Mouse (Mus musculus) T-cell, adult 66 days (primary cell): Measurements from ENCODE around the gene Nudt14. TPM values are rescaled to one million over a fixed set of nuclear protein-coding genes. Genes with fewer than 3 reads are reported as not detected.

Experiments
- total RNA-seq, 2 experiments: library from RNA; stranded (reverse); gene quantifications; 3 replicates in 1 of 2; 4 replicates in 1 of 2; pipeline ENCODE4 v1.2.4; 2023

The Nudt14 gene
- 10 to 100 TPM; 20.8 to 20.9 TPM for total RNA-seq

GRCm38 (mm10) chr12:112941776-112942713, at the start of gene Nudt14:
Nudt14 (minus strand) TSS chr12:112942124.

GRCm38 (mm10) chr12:112976371-112977073, 34.6 kb upstream of the Nudt14 start, which contains the start of gene Btbd6:
Btbd6 (plus strand) TSS chr12:112976482.

GRCm38 (mm10) chr12:112929562-112930352, 12.2 kb downstream of the Nudt14 start, which contains the start of gene Jag2:
Jag2 (minus strand) TSS chr12:112929776.

Other genes starting within 250 kb of the Nudt14 start
- 10 to 100 TPM in 1 of 2 experiments, 1 to 10 TPM in 1; 9.8 to 13.0 TPM for gene Cep170b, start 221.7 kb downstream of the Nudt14 start, total RNA-seq
- gene Pld4, start 181.5 kb downstream of the Nudt14 start, total RNA-seq = 10 to 100 TPM in 1 of 2 experiments, 1 to 10 TPM in 1; 3.9 to 11.8 TPM
- gene Ahnak2, start 139.5 kb downstream of the Nudt14 start, total RNA-seq = under 1 TPM; 0.24 to 0.29 TPM
- 1 to 10 TPM in 1 of 2 experiments, not detected in 1; 1.0 TPM for gene Clba1, start 133.2 kb downstream of the Nudt14 start, total RNA-seq
- gene Cdca4, start 112.7 kb downstream of the Nudt14 start, total RNA-seq = 10 to 100 TPM; 37.9 to 38.9 TPM
- gene Gpr132, start 73.9 kb downstream of the Nudt14 start, total RNA-seq = 100 to 1,000 TPM; 180 to 202 TPM
- 1 to 10 TPM; 7.2 to 8.8 TPM for gene Jag2, start 12.3 kb downstream of the Nudt14 start, total RNA-seq
- gene Btbd6, start 34.4 kb upstream of the Nudt14 start, total RNA-seq = 10 to 100 TPM; 28.7 to 32.4 TPM
- gene Brf1, start 58.6 kb upstream of the Nudt14 start, total RNA-seq = 100 to 1,000 TPM; 194 to 221 TPM
- gene Pacs2, start 72.4 kb upstream of the Nudt14 start, total RNA-seq = 10 to 100 TPM; 76.2 to 88.3 TPM
- gene Tex22, start 132.4 kb upstream of the Nudt14 start, total RNA-seq = 1 to 10 TPM; 2.8 to 3.1 TPM
- gene Mta1, start 156.2 kb upstream of the Nudt14 start, total RNA-seq = 10 to 100 TPM; 95.6 to 98.2 TPM
- gene Crip2, start 198.1 kb upstream of the Nudt14 start, total RNA-seq = 1 to 10 TPM; 5.2 to 7.2 TPM
- gene Crip1, start 204.2 kb upstream of the Nudt14 start, total RNA-seq = 100 to 1,000 TPM; 690 to 824 TPM
- 10 to 100 TPM; 11.0 to 13.7 TPM for gene Tedc1, start 214.3 kb upstream of the Nudt14 start, total RNA-seq
- gene Tmem121, start 243.8 kb upstream of the Nudt14 start, total RNA-seq = 1 to 10 TPM in 1 of 2 experiments, under 1 TPM in 1; 0.47 to 1.2 TPM